Mouse (Mus musculus) heart, postnatal 10 days (tissue): ENCODE results near the gene Rtp3. TPM values are rescaled to one million over a fixed set of nuclear protein-coding genes. Genes with fewer than 3 reads are reported as not detected.

Experiments used
- DNase-seq, 2 experiments: peaks; one replicate each; pipeline ENCODE4 v3.0.0; 2021
- intact Hi-C: fragments of 180-260 bp; cut with DNase I; formaldehyde crosslinking; loops from one replicate; pipeline ENCODE4 v1.15.1; 2025
- total RNA-seq, 2 experiments: library from RNA; stranded (reverse); gene quantifications; 2 replicates each; pipeline ENCODE4 v1.2.3; 2021

Gene Rtp3
- total RNA-seq, 2 experiments from 2014 or later: 2.4 to 2.8 TPM

DNA sequence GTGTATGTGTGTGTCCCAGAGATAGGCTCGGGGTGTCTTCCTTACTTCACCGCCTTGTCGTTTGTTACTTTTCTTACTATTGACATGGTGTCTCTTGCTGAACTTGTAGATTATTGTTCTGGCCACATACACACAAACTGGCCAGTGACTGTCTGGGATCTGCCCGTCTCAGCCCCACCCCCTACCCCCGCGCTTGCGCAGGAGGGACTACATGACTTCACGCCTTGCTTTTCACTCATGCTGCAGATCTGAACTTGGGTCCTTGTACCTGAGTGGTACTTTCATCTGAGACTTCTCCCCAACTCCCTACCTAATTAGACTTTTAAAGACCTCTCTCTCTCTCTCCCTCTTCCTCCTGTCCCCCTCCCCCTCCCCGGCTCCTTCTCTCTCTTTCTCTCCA, 6.3 kb downstream of the Rtp3 start:
- intact Hi-C loops: no loop called here
- DNase-seq: no peak

DNA sequence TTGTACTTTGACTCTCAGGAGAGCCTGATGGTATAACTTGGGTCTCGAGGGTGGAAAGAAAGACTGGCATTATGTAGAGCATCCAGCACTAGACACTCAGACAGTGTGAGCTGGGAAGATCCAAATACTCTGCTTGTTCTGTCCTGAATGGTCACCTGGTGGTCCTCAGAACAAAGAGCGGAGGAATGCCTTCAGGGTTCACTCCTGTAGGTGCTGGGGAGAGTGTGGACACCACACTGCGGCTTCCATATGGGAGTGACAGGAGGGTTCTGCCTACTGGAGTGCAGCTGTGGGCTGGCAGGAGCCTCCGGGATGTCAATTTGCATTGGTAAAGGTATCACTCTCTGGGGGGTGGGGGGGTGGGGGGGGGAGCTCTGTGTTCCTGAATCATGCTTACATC, 8.0 kb downstream of the Rtp3 start:
- DNase-seq: no peak
- intact Hi-C loops: no loop called here

DNA sequence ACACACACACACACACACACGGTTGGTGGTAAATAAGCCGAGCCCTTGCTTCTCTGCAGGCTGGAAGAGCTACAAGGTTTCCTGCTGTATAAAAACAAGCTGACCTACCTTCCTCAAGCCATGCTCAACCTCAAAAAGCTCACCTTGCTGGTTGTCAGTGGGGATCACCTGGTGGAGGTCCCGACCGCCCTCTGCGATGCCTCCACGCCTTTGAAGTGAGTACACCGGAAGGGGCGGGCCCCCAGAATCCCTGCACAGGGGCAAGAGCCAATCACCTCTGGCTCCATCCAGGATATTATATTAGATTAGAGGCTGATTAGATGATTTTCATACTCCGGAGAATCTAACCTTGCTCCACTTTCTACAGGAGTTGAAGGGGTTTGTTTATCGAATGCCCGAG, 11.0 kb downstream of the Rtp3 start:
- DNase-seq: no peak
- intact Hi-C loops: no loop called here

DNA sequence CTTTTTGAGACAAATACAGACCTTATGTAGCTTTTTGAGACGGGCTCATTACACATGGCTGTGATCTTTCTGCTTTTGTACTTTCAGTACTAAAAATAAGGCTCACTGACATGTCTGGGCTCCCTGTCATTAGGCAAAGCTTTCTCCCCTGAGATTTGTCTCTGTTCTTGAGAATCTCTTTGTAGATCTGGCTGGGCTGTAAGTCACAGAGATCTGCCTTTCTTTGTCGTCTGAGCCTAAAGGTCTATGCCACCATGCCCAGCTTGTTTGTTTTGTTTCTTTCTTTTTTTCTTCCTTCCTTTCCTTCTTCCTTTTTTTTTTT, 24.5 kb downstream of the Rtp3 start:
- no peak for DNase-seq
- intact Hi-C loops: no loop called here

DNA sequence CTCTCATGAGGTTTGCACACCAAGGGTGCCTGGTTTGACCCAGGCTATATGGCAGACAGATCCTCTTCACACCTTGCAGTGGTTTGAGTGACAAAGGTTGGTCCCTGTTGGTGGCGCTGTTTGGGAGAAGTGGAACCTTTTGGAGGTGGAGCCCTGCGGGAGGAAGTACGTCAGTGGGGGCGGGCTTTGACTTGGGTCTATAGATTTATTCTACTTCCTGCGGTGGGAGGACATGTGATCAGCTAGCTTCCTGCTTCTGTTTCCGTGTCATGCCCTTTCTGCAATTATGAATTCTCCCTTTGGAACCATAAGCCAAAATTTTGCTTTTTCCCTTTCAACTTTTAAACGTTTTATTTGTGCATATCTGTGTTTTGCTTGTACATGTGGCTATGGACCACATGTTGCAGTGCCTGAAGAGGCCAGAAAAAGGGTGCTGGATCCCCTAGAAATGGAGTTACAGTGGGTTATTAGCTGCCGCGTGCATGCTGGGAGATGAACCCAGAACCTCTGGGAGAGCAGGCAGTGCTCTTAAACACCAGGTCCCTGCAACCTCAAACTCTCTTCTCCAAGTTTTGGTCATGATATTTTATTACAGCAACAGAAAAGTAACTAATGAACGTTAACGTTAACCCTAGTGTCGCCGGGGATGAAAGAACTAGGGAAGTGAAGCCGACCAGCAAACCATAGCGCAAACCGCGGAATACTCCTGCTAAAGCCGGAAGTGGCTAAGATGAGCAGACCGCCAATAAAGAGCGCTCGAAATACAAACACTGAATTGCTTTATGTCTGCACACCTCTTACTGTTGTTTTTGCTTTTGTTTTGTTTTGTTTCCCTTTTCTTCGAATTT, 25.1 kb downstream of the Rtp3 start:
- DNase-seq: no peak
- intact Hi-C loops: no loop called here

DNA sequence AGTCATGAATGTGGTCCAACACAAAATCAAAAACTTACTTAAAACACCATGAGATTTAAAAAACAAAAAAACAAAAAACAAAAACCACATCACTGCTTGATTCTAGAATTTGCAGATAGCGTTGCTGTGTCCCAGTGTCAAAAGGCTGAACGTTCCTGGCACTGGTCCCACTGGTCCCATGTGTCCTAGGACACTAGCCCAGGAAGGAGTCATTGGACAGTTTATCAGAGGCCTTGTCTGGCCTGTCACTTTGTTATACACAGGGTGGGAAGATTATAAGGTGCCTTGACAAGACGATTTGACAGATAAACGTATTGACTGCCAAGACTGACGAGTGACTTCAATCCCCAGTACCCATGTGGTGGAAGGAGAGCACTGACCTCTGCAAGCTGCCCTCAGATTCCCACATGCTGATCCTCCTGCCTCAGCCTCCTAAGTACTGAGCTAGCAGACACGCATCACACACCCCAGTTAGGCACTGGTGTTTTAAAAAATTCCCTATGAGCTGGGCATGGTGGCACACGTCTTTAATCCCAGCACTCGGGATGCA, 26.7 kb downstream of the Rtp3 start:
- peak in 1 of 2 experiments; percentile 52 for DNase-seq
- intact Hi-C loops: no loop called here

DNA sequence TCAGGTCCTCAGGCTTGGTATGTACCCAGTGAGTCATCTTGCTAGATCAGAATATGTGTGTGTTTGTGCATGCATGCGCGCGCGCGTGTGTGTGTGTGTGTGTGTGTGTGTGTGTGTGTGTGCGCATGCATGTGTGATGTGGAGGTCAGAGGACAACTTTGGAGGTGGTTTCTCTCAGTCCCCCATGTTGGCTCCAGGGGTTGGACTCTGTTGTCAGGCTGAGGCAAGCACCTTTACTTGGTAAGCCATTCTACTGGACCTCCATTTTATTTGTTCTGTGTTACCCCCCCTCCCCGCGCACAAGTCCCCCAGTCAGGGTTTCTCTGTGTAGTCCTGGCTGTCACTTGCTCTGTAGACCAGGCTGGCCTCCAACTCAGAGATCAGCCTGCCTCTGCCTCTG, 29.0 kb downstream of the Rtp3 start:
- intact Hi-C loops: no loop called here
- DNase-seq: no peak

DNA sequence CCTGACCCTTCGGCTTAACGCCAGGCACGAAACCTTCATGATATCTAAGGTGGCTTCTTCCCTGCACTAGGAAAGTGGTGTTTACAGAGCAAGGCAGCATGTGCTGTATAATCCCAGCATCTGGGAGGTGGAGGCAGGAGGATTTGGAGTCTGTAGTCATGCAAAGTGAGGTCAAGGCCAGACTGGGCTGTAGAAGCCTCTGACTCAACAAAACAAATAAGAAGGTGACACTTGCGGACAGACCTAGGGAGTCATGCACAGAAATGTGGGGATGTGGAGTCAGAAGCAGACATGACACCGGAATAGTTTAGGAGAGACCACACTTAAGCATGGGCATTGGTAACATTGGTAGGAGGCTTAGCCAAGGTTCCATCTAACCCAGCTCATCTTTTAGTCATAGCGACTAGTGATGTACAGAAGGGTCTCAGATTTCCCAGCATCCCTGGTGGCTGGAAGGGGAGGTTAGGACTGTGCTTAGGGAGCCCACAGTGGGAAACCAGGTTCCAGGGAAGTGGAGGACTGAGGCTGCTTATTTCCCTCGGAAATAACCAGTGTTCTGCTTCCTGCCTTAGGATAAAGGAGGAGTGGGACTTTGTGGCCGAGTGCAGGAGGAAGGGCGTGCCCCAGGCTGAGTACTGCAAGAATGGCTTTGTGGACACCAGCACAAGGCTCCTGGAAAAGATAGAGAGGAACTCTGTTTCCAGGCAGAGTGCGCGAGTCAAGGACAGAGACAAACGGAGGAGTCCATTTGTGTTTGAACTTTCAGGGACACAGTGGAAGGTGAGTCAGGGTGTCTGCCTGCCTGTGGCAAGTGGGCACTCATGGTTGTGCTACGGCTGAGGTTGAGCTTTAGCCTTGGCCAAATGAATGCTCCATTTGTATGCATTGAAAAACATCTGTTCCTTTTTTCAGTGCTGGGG, 29.9 kb downstream of the Rtp3 start:
- intact Hi-C loops: no loop called here

DNA sequence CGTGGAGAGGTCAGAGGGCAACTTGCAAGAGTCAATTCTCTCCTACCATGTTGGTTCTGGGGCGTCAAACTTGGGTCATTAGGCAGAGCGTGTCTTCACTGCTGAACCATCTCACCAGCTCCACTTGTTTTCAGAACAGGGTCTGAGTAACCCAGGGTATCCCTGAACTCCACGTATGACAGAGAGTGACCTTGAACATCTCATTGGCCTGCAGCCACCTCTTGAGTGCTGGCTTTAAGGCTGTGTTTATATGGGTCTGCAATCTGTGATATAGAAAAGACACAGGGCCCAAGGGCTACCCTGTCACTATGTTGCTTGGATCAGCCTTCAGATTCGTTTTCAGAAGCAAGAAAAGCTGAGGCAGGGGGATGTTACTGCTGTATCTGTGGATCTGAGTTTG, 30.7 kb downstream of the Rtp3 start:
- intact Hi-C loops: no loop called here
- no peak for DNase-seq

More for the DNA sequence above, 29.9 kb downstream of the Rtp3 start:
- DNase-seq: no peak

DNA sequence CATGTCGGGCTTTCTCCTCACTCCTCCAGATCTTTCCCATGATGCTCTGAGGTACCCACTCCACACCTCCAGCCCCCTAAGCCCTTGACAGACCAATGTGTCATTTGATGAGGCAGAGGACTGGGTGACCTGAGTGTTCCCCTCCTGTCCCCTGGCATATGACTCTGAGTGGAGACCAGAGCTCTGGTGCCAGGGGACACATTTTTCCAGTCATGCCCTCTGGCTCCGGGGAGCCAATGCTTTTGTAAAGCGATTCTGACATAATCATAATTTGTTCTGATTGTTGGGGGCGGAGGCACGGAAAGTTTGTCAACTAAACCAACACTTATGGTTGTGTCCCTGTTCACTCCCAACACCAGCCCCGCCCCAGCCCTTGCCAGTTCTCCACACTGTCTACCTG, 34.4 kb downstream of the Rtp3 start:
- intact Hi-C loops: loop anchor here (2.0 kb wide), 2 partner anchors 33 to 77 kb away; partner anchors contain the start of gene Als2cl
- peak; percentile 69 to 72 for DNase-seq

DNA sequence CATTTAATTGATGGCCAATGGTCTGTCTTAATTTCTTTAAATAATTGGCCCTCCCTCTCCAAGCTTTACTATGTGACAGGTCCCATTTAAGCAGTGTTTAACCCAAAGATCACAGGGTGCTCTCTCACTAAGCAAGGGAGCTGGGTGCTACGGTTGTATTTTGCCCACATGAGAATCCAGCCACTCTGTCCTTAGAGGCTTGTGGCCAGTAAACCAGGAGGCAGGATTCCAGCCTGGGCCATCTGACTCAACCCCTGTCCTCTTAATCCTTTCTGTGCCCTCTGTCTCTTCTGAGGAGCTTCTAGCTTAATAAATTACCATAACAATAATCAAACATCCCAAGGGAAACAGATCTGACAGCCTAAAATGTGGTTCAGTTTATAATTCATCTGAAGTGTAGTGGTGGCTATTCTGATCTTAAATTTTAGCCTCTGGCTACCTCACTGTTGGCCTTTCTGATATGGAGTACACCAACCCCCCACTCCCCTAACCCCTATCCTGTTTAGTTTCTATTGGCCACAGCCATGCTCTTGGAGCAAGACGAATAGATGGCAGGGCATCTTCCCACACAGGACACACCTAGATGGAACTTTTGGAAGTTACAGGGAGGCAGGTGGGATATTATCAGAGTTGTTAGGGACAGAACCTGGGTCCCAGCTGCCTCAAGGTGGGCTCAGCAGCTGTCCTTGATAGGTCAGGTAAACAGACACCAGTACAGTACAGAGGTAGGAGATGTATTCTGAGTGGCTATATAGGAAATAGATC, 35.5 kb downstream of the Rtp3 start:
- intact Hi-C loops: loop anchor here (2.0 kb wide), 2 partner anchors 32 to 76 kb away; partner anchors contain the start of gene Als2cl
- peak in 1 of 2 experiments; percentile 36 for DNase-seq

DNA sequence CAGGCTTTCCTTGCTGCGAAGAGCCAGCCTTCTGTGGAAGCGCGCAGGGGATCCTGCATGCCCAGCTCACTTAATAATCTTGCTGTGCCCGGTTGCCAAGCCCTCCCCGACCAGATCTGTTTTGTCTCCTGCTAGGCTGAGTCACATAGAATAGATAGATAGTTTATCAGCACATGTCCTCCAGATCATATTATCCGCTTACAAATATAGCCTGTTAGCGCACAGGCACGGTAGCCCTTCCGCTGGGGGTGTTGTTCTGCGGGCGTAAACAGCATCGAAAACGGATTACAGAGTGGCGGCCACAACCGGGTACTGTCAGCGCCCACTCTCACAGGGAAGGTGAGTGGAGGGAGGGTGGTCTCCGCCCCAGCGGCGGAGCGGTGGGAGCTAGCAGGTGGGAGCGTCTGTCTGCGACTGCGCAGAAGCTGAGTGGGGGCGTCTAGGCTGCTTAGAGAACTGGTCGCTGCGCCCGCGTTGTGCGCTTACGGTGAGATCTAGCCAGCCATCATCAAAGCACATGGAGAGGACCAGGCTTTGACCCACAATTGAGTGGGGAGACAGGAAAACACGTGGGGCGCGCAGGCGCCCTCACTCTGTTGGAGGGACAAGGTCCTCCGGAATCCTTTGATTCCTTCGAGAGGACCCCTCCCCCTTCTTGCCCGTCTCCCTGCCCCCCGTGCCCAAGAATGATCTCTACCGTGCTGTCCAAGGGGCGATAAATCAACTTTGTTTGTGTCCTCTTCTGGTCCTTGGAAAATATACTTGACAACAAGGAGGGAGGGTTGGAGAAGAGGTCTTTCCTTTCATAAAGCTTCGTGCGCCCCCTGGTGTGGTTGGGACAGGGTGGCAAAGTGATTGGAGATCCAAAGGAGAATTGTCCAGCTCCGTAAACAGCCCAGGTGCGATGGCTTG, 36.6 kb downstream of the Rtp3 start:
- intact Hi-C loops: loop anchor here (2.0 kb wide), 2 partner anchors 31 to 75 kb away; partner anchors contain the start of gene Als2cl

DNA sequence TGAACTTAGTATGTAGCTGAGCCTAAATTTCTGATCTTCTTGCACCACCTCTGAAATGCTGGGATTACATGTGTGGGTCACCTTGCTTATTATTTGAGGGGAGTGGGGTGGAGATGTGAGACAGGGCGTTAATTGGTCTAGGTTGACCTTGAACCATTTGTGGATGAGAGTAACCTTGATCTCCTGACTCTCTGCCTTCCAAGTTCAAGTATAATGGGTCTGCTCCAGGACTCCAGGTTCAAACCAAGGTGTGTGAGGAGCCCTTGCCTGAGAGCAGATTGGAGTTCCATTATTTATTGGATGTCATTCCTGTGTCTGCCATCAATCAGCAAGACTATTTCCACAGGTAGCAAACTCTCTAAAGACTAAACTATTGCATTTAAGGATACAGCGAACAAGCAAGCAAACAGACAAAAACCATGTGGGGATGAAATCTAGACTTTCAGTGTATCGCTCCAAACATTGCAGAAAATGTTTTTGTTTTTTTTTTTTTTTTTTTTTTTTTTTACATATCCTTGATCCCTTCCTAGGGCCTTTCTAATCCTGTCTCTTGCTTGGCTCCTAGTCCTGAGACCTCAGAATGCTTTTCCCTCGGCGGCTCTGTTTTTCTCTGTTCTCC, 37.3 kb downstream of the Rtp3 start:
- DNase-seq: no peak
- intact Hi-C loops: no loop called here

More for the DNA sequence above, 36.6 kb downstream of the Rtp3 start:
- peak; percentile 86 to 89 for DNase-seq

DNA sequence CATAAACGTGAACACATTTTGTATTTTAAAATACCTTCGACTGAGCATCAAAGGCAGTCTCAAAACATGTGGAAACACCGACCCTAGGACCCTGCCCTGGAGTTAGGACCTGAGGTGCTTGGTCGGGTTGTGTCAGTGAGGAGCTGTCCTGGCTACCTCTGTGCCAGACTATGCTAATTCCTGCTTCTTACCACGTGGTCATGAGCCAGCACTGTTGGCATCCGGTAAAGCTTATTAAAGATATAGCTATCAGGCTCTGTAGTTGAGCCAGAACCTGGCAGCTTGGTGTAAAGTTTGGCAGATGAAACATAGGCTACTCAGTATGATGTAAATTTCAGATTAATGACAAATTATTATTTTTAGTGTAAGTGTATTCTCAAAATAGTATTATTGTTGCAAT, 38.0 kb downstream of the Rtp3 start:
- intact Hi-C loops: no loop called here
- peak in 1 of 2 experiments; percentile 59 for DNase-seq

DNA sequence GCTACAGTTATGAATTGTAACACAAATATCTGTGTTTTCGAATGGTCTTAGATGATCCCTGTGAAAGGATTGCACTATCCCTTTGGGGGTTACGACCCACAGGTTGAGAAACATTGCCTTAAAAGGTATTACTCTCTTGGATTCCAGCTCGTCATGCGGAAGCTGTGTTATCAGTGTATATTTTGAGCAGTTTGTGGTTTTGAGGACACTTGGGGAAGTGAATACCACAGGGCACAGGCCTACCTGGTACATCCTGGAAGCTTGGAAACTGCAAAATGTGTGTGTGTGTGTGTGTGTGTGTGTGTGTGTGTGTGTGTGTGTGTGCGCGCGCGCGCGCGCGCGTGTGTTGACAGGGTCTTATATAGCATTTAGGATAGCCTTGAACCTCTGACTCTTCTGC, 38.5 kb downstream of the Rtp3 start:
- intact Hi-C loops: no loop called here
- DNase-seq: no peak

DNA sequence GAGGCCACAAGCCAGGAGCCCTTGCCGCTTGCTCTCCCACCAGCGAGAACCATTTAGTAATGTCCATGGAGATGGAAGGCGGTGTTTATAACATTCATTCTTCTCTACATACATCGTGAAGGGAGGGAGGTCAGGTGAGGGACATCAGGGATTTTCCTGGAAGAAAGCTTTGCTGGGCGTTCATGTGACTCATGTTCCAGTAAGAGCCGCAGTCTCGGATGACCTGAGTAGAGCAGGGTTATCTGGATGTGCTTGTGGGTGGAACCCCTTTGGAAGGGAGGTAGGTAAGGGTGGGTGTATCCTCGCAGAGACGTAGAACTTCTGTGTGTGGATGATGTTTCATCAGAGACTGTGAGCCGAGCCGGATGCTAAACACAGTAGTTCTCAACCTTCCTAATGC, 39.0 kb downstream of the Rtp3 start, which contains the start of gene Lrrc2:
TSS of gene Lrrc2 (plus strand) at position 149 of the 400 bp plus-strand sequence.
- intact Hi-C loops: no loop called here
- DNase-seq: no peak

DNA sequence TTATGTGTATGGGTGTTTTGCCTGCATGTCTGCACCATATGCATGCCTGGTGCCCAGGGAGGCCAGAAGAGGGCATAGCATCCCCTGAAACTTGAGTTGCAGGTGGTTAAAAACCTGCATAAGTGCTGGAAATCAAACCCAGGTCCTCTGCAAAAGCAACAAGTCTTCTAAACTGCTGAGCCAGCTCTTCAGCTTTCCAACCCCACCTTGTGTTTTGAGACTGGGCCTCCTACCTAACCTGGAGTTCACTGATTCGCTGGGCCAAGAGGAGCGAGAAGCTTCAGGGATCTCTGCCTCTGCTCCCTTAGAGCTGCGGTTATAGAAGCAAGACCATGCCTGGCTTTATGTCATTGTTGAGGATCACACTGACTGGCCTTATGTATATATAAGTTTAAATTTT, 40.3 kb downstream of the Rtp3 start:
- DNase-seq: no peak
- intact Hi-C loops: no loop called here

DNA sequence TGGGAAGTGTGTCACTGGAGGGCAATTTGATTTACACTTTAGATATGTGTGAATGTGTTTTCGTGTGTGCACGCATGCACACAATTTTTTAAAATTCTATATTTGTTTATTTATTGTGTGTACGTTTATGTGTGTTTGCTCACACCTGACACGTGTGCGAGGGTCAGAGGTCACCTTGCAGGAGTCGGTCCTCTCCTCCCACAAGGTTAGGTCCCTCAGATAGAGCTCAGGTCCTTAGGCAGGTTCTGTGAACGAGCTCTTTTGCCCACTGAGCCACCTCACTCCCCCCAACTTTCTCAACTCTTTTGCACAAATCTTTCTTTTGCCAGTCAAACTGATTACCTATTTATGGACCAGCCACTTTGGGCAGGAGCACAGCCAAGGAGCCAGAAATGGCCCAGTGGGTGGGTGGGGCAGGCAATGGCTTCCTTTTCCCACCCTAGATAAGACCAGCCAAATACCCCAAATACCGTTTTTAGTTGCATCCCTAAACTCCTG, 41.5 kb downstream of the Rtp3 start:
- intact Hi-C loops: no loop called here
- DNase-seq: no peak

DNA sequence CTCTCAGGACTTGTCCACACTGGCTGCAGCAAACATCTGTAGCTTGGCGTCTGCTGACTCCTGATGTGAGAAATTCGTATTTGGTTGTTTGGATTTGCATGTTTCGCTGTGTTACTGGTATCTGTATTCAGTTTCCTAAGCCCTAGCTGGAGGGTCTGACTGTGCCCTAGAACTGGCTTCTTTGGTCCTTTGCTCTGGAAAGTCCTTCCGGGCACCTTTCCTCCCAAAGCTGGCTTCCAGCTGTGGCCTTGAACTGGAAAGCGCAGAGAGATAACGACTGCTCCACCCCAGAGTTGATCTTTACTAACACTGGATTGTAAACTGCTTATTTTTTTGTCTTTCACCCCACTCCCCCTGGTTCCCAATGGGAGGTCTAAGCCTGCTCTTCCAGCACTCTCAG, 42.5 kb downstream of the Rtp3 start:
- intact Hi-C loops: no loop called here

More for the DNA sequence above, 42.5 kb downstream of the Rtp3 start:
- DNase-seq: no peak
